ENCODE assay signal across 8 mouse cellular contexts in genomic region chr2:174109991-174110782, GRCm38 (mm10). TPM values are rescaled to one million over a fixed set of nuclear protein-coding genes. Genes with fewer than 3 reads are reported as not detected.
DNase-seq lines count a peak whose midpoint lies in the region; ATAC-seq and TF ChIP-seq lines count a peak whose summit lies in the region.

Gene Npepl1, plus strand, starts transcription at chr2:174110349.

- WGBS in forebrain, embryonic 14.5 days = 2% methylated on average over 75 of the region's 90 CpGs
- WGBS in heart, postnatal 0 days = 1% methylated on average over 48 of the region's 90 CpGs
- 2% methylated on average over 56 of the region's 90 CpGs for WGBS in liver, embryonic 16.5 days (ENCODE audit: insufficient replicate concordance)
- 2% methylated on average over 89 of the region's 90 CpGs for WGBS in neural tube, embryonic 12.5 days

- no peaks in the 10 kb centered on the region for H3K36me3 ChIP-seq in forebrain, embryonic 14.5 days (ENCODE audit: control insufficient read depth, insufficient read depth, low read length)
- H3K36me3 ChIP-seq in heart, postnatal 0 days (replicated peaks; ENCODE audit: control insufficient read depth, insufficient read depth, low read length) = peaks cover 8% of the 10 kb centered on the region
- no peaks in the 10 kb centered on the region for H3K36me3 ChIP-seq in liver, embryonic 16.5 days (ENCODE audit: control insufficient read depth, insufficient read depth)
- no peaks in the 10 kb centered on the region for H3K36me3 ChIP-seq in neural tube, embryonic 12.5 days

- DNase-seq in CD8-positive naive resting alpha-beta T cell, adult 2 months (ENCODE audit: low read depth in 2 of 2, low spot score in 2 of 2) = peak; percentile 36 to 49
- peak; percentile 57 for DNase-seq in forebrain, embryonic 14.5 days (ENCODE audit: low spot score)
- peak; percentile 15 for DNase-seq in heart, postnatal 0 days (ENCODE audit: low spot score)
- DNase-seq in kidney, postnatal 36 days = peak; percentile 72 to 87
- DNase-seq in testis, postnatal 14 days (ENCODE audit: low spot score) = peak; percentile 65

- 0 out of 2 replicates have a peak within 1 kb of the TSS, but pooled peaks have one; percentile 27 for H3K27ac ChIP-seq in forebrain, embryonic 14.5 days (ENCODE audit: low read depth, low read length)
- peak within 1 kb of the TSS; percentile 68 for H3K27ac ChIP-seq in heart, postnatal 0 days (ENCODE audit: low read depth)
- peak within 1 kb of the TSS; percentile 73 for H3K27ac ChIP-seq in liver, embryonic 16.5 days (ENCODE audit: low read length)
- H3K27ac ChIP-seq in neural tube, embryonic 12.5 days = peak within 1 kb of the TSS; percentile 57

- H3K9me3 ChIP-seq in forebrain, embryonic 14.5 days (replicated peaks; ENCODE audit: control insufficient read depth, low read length) = no peaks in the 10 kb centered on the region
- H3K9me3 ChIP-seq in heart, postnatal 0 days (replicated peaks; ENCODE audit: control insufficient read depth, low read length) = no peaks in the 10 kb centered on the region
- H3K9me3 ChIP-seq in liver, embryonic 16.5 days (replicated peaks; ENCODE audit: control insufficient read depth, low read length) = no peaks in the 10 kb centered on the region
- no peaks in the 10 kb centered on the region for H3K9me3 ChIP-seq in neural tube, embryonic 12.5 days

- ATAC-seq in cerebellum, adult (ENCODE audit: insufficient number of reproducible peaks, low FRiP score, low TSS enrichment) = peak; percentile 69
- ATAC-seq in forebrain, embryonic 14.5 days = peak; percentile 93
- peak; percentile 88 for ATAC-seq in heart, postnatal 0 days (ENCODE audit: insufficient read depth, low read depth)
- ATAC-seq in liver, embryonic 16.5 days (ENCODE audit: low read depth) = peak; percentile 92
- ATAC-seq in neural tube, embryonic 12.5 days (ENCODE audit: low FRiP score, low read depth) = peak; percentile 72

- TF ChIP-seq EP300 in heart, postnatal 0 days (IDR thresholded peaks at IDR 0.05; ENCODE audit: low read depth) = no peak

- H3K4me1 ChIP-seq in forebrain, embryonic 14.5 days (ENCODE audit: control insufficient read depth, insufficient read depth, low read length) = peaks cover 6% of the 10 kb centered on the region; the same call in 1 of the 2 replicates
- H3K4me1 ChIP-seq in heart, postnatal 0 days (ENCODE audit: control insufficient read depth, insufficient read depth) = 0 out of 2 replicates have a peak, but pooled peaks cover 2% of the 10 kb centered on the region
- H3K4me1 ChIP-seq in liver, embryonic 16.5 days (ENCODE audit: control insufficient read depth, low read depth, low read length) = peaks cover 17% of the 10 kb centered on the region
- peaks cover 24% of the 10 kb centered on the region for H3K4me1 ChIP-seq in neural tube, embryonic 12.5 days

- peak within 1 kb of the TSS; percentile 77 for H3K4me2 ChIP-seq in forebrain, embryonic 14.5 days (ENCODE audit: low read length)
- H3K4me2 ChIP-seq in heart, postnatal 0 days (ENCODE audit: low read depth, low read length) = peak within 1 kb of the TSS; percentile 81
- peak within 1 kb of the TSS; percentile 93 for H3K4me2 ChIP-seq in liver, embryonic 16.5 days (ENCODE audit: low read depth, low read length)
- H3K4me2 ChIP-seq in neural tube, embryonic 12.5 days (replicated peaks) = peak within 1 kb of the TSS; percentile 80

- no peak for TF ChIP-seq CTCF in heart, postnatal 0 days (IDR thresholded peaks at IDR 0.05; ENCODE audit: low read depth)

- no peaks in the 10 kb centered on the region for H3K27me3 ChIP-seq in forebrain, embryonic 14.5 days (replicated peaks; ENCODE audit: control insufficient read depth, insufficient read depth, low read length)
- no peaks in the 10 kb centered on the region for H3K27me3 ChIP-seq in heart, postnatal 0 days (ENCODE audit: control insufficient read depth, insufficient read depth, low read length)
- H3K27me3 ChIP-seq in liver, embryonic 16.5 days (ENCODE audit: control insufficient read depth, insufficient read depth, low read depth, low read length) = no peaks in the 10 kb centered on the region
- H3K27me3 ChIP-seq in neural tube, embryonic 12.5 days (replicated peaks) = no peaks in the 10 kb centered on the region

- H3K4me3 ChIP-seq in forebrain, embryonic 14.5 days (ENCODE audit: low read depth, low read length) = peak within 1 kb of the TSS; percentile 43
- peak within 1 kb of the TSS; percentile 61 for H3K4me3 ChIP-seq in heart, postnatal 0 days (ENCODE audit: low read depth, low read length)
- H3K4me3 ChIP-seq in liver, embryonic 16.5 days (ENCODE audit: low read depth, low read length) = peak within 1 kb of the TSS; percentile 68
- H3K4me3 ChIP-seq in neural tube, embryonic 12.5 days = peak within 1 kb of the TSS; percentile 43

- H3K9ac ChIP-seq in forebrain, embryonic 14.5 days (ENCODE audit: low read length) = peak within 1 kb of the TSS; percentile 81
- peak within 1 kb of the TSS; percentile 82 for H3K9ac ChIP-seq in heart, postnatal 0 days (replicated peaks; ENCODE audit: low read depth, low read length)
- peak within 1 kb of the TSS; percentile 71 for H3K9ac ChIP-seq in liver, embryonic 16.5 days (ENCODE audit: low read depth, low read length)
- peak within 1 kb of the TSS; percentile 79 for H3K9ac ChIP-seq in neural tube, embryonic 12.5 days

RNA-seq across cellular contexts. Expression of gene Npepl1, which starts in this region (rescaled TPM):
- 20.3 and 20.6 TPM in 2 replicates for polyA plus RNA-seq in forebrain, embryonic 14.5 days (2014; fragmentation: Nextera tagmentation; extraction: Ambion mirVana)
- 53.8 and 66.0 TPM in 2 replicates for total RNA-seq in heart, postnatal 0 days (2014; rRNA removed; ENCODE audit: low replicate concordance)
- 39.0 and 41.5 TPM in 2 replicates for polyA plus RNA-seq in heart, postnatal 0 days (2015; fragmentation: Nextera tagmentation; extraction: Ambion mirVana)
- polyA plus RNA-seq in liver, embryonic 16.5 days (2015; fragmentation: Nextera tagmentation; extraction: Ambion mirVana) = 25.9 and 28.0 TPM in 2 replicates
- polyA plus RNA-seq in neural tube, embryonic 12.5 days (2016; fragmentation: Nextera tagmentation; extraction: Ambion mirVana) = 29.1 and 30.1 TPM in 2 replicates

Comparison
In these comparisons a context has a peak if more than half of its experiments do, and no peak if none do; other contexts are left out.
1. Peak in every context shown above with its lines: DNase-seq, ATAC-seq, H3K4me3 ChIP-seq and H3K27ac ChIP-seq.
2. DNase-seq: peak in every context shown above with its lines; median percentile 80 in kidney, postnatal 36 days; 65 in testis, postnatal 14 days; 57 in forebrain, embryonic 14.5 days; 42 in CD8-positive naive resting alpha-beta T cell, adult 2 months; 15 in heart, postnatal 0 days.